Comparison of ENCODE assay signal across 1 mouse cellular context in genomic region chr7:67613795-67614463, GRCm38 (mm10).
TF ChIP-seq lines count a peak whose summit lies in the region.

No protein-coding gene starts in this region.

TF ChIP-seq in CH12.LX, 34 proteins besides CTCF, POLR2A, EP300 and RAD21 (continued from another document):
- no peak for TF ChIP-seq CHD2 (IDR thresholded peaks at IDR 0.05; ENCODE audit: low read length)
